Mouse (Mus musculus): ENCODE results near the gene Agpat3.

Agpat3 gene

DNA sequence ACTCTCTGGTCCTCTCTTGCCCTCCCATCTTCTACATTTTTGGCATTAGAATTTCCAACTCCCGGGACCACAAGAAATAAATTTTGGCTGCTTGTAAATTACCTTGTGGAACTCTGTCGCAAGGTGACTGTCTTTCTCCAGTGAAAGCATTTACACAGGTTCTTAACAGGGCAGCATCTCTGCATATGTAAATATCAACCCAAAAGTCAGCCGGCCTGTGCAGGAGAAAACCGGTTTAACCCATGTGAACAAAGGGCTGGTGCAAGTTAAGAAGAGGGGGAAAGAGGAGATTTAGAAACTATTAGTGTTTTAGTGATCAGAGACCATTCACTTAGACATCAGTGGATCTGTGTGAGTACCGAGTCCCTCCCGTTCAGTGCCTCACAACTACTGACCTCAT lies 92.6 kb downstream of the Agpat3 start:
- no peak for DNase-seq (ENCODE audit: extremely low spot score, low spot score)

DNA sequence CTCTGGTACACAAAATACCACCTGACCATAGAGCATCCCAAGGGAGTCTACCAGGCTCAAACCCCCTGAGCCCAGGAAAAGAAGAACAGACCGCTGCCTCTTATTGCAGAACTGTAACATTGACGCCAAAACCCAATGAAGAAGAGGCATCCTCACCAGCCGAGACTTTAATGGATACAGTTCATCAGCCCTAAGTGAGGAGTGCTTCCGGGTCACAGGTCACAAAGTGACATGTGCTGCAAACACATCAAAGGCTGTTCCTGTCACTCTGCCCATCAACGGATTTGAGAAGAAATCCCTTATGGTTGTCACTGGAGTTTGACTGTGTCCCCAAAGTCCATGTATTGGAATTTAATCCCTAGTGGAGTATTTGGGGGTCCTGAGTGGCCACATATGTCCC lies 93.1 kb downstream of the Agpat3 start:
- DNase-seq (ENCODE audit: extremely low spot score, low spot score), result no peak

DNA sequence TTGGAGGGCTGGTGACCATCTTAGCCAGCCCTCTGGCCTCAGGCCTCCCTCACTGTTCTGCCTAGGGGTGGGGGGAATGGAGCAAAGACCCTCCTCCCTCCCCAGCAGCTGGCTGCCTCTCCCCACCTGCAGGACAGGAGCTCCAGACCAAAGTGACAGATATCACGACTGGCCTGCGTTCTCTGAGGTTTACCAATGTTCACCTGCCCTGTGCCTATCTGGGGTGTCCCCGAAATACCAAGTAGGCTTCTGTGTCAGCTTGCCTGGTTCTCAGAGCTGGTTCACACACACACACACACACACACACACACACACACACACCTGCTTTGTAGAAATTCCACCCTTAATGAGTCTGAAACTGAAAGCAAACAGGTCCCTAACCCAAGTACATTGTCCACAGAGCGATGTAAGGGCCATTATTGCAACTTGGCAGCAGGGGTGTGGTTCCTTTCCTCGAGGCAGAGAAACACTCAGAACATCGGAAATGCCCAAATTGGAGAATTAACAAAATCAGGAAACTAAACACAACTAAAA lies 94.1 kb downstream of the Agpat3 start:
- no peak for DNase-seq (ENCODE audit: extremely low spot score, low spot score)

DNA sequence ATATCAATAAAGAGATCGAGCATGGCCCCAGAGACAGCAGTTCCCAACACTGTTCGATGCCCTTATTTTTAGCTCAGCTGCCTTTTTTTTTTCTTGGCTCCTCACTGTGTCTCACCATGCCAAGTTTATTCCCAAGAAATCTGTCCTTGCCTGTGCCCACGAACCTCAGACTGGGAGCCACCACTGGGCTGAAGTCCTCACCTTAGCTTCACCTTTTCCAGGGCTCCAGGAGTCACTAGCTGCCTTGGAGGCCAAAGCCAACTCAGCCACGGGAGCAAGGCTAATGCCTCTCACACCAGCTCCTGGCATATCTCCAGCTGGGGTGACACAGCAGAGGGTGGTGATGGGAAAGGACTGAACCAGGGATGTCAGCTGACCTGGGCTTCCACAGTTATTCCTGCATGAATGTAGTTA lies 96.6 kb downstream of the Agpat3 start:
- DNase-seq (ENCODE audit: extremely low spot score, low spot score), result no peak

DNA sequence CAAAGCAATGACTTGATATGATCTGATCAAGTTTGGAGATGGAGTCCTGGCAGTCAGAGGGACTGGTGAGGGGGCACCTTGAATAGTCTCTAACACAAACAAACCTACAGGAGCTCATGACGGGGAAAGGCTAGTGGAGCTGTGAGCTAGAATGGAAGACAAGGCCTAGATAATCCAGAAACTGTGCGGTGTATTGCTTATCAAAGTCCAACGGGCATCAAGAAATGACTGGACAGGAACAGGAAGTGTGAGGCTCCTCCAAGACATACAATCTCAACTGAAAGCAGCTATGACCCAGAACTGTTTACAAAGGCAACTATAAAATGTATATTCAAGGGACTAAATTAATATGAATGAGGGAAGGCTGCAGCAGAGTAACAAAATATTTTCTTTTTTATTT lies 105.1 kb downstream of the Agpat3 start:
- DNase-seq (ENCODE audit: extremely low spot score, low spot score), result no peak

DNA sequence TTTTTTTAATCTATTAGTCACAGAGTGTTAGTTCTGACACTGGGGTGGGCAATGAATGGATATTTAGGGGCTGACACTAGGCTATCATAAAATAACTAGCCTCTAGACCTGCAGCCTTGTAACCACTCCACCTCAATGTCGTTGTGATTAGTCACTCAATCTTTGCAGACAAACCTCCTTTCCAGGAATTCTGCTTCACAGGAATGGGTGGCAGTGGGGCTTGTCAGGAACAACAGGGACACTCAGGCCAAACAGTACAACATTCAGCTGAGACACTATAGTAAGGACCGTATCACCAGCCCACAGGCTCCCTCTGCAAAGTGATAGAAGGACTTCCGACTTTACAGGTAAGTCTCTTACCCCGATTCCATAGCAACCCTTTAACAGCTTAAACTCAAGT lies 105.6 kb downstream of the Agpat3 start:
- DNase-seq (ENCODE audit: extremely low spot score, low spot score), result no peak

DNA sequence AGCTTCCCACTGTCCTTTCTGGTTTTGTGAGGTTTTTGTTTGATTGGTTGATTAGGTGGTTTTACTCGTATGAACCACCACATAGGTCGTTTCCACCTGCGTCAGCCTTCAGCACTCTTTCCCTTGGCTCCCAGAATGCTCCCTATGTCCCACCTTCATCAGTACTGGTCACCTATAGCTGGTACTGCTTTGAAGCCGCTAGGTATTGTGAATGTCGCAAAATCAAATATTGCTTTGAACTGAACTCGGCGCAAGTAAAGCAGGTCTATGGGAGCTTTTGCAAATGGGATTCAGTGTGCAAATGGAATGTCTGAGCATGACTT lies 107.1 kb downstream of the Agpat3 start:
- no peak for DNase-seq (ENCODE audit: extremely low spot score, low spot score)

DNA sequence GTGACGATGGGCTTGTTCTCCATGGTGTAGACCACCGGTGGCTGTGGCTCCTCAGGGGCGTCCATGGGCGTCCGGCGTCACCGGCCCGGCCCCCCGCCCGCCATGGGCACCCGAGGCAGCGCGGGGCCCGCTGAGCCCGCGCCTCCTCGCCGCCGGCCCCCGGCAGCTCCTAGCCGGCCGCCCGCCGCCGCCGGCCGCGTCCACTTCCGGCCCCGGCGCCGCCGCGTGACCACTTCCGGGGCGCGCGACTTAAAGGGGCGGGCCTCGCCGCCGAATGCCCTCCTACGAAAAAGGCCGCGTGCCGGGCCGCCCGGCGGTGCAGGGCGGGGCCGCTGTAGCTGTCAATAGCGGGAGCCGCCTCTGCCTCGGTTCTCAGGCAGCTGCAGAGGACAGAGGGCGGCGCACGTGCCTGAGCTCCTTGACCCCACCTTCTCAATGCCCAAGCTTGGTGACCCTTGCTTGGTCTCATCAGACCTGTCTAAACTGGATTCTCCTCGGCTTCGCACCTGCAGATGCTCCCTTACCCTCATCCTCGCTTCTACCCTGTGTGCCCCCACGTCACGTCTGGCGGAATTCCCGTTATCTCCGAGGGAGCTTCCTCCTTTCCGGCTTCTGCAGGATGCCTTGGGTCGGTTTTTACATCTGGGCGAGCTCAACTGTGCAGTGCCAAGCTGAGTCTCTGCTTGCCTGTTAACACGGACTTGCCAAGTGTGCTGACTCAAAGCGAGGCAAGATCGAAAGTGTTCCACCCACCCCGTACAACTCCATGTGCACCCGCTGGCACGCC lies 107.7 kb downstream of the Agpat3 start, which contains the start of gene Trappc10:
TSS of gene Trappc10 (minus strand) at position 204 of the 787 bp plus-strand sequence.
- DNase-seq (ENCODE audit: extremely low spot score, low spot score), result peak; percentile 86

DNA sequence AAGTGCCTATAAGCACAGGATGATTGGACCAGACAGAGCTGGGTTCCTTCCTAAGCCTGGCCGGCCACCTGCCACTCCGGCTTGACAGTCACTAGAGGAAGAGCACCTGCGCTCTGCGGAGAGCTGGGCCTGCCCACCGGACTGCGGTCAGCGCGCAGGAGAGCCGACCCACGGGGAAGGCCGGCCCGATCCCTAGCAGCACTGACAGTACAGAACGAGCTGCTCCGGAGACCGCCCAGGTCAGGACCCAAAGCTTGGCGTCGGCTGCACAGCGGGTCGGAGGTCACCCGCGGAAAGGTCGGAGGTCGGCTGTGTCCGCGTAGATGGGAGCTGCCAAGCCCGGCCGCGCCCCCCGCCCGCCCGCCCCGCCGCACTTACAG lies 108.2 kb downstream of the Agpat3 start:
- no peak for DNase-seq (ENCODE audit: extremely low spot score, low spot score)

DNA sequence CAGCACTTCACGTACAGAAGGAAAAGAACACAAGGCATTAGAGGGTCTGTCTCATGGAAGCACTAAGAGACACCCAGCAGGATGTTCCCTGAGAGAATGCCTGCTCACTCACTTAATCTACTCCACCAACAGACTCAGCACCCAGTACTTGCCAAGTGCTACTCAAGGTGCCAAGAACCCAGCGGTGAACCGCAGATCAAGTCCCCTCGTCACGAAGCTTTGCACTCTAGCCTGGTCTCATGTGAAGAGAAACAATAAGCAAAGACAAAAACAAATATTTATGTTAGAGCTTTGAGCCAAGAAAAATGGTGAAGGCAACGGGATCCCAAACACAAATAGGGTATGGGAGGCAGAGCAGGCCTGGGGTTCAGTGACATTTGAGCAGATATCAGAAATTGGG lies 113.4 kb downstream of the Agpat3 start:
- no peak for DNase-seq (ENCODE audit: extremely low spot score, low spot score)

DNA sequence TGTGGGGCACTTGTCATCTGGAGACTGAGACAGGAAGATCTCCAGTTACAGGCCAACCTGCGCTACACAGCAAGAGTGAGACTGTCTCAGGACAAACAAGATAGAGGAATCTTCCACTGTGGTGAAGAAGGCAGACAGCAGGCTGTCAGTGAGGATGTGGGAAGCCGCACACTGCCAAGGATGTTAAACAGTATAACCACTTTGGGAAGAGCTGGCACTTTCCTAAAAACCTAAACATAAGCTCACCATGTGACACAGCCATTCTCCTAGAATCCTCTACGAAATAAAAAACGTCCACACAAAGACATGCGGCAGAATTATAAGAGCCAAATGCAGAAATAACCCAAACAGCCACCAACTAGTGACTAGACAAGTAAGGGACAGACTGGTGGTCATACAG lies 114.0 kb downstream of the Agpat3 start:
- no peak for DNase-seq (ENCODE audit: extremely low spot score, low spot score)

DNA sequence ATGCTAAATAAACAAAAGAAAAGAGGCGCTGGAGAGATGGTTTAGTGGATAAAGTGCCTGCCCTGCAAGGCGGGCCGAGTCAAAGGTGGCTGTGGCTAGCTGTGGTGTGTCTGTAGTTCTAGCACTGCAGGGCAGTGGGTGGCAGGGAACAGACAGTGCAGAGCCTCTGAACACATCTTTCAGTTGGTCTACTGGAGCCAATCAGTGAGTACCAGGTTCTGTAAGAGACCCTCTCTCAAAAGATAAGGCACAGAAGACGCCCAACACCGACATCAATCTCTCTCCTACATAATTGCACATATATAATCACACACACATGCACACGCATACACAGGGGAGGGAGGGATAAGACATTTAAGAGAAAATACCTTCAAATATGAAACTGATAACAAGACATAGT lies 114.5 kb downstream of the Agpat3 start:
- no peak for DNase-seq (ENCODE audit: extremely low spot score, low spot score)

DNA sequence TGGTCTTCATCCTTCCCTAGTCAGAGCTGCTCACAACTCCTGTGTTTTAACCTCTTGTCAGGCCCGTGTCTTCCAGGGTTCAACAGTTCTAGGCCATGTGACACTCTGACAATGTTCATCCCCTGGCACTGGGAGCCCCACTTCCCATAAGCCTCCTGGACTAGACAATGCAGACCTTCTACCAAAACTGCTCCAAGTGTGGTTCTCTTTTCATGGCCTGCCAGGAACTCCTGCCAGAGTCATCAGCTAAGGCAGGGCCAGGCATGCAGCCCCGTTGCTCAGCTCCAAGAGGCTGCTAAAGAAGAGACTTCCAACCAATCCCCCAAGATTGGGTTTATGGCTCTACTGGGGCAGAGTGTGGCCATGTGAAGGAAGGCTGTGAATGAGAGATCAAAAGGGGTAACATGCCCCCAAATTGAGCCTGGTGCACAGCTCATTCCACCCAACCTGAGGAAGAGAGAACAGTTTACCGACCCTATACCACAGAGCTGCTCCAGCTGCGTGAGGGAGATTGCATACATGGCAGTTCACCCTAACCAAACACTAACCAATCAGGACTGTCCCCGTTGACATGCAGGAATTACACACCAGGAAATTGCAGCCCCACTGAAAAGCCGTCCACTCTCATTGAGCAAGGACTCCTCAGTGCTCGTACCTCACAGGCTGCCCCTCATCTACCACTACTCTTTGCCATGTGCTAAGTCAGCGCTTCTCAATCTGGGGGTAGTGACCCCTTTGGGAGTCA lies 115.2 kb downstream of the Agpat3 start:
- no peak for DNase-seq (ENCODE audit: extremely low spot score, low spot score)

DNA sequence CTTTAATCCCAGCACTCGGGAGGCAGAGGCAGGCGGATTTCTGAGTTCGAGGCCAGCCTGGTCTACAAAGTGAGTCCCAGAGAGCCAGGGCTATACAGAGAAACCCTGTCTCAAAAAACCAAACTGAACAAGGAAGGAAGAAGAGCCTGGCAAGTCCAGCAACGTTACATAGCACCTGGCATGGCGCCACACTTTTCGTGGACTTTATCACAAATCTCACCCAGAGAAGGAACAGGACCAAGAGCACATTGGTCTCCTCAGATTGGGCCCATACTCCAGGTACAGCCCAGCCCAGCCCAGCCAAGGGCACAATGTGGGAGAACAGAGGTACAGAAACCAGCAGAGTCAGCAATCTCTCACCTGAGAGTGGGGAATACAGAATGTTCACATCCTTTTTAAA lies 118.5 kb downstream of the Agpat3 start:
- DNase-seq (ENCODE audit: extremely low spot score, low spot score), result no peak

DNA sequence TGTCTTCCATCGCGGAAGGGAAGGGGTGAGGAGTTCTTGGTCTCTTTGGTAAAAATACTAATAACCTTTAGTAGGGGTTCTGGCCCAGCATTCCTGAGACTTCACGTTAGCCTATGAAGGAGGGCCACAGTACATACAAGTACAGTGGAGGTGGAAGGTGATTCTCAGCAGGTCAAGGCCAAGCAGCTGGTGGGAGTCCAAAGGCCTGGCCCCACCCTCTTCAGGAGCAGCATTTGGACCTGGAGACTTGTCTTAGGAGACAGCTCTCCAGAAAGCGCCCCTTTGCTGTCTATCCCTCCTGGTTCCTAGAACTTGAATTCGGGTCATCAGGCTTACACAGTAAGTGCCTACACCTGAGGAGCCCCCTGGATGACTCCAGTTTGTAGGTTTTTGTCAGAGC lies 119.1 kb downstream of the Agpat3 start:
- no peak for DNase-seq (ENCODE audit: extremely low spot score, low spot score)

DNA sequence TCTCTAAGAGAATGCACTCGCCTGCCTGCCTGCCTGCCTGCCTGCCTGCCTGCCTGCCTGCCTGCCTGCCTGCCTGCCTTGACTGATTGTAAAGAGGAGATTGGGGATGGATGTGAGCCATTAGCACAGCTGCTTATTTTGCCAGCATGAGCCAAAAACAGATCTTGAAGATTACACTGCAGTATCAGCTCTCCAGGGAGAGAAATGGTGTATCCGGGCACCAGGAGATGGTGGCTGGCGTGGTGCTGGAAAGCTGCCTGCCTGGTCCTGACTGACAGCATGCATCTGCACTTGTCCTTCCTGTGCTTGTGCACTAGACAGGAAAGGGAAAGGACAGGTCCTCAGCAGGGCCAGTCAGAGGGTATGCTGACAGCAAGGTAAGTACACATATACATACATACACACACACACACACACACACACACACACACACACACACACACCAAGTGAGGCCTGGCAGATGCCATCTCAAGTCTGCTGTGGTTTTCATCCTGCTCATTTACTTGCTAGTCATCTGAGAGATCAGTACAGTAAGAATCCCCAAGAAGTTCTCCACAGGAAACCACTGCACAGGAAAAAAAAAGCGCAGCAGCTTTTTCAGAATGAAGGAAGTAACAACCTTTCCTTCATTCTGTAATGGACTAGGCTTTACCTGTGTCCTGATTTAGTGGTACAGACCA lies 119.8 kb downstream of the Agpat3 start:
- no peak for DNase-seq (ENCODE audit: extremely low spot score, low spot score)

DNA sequence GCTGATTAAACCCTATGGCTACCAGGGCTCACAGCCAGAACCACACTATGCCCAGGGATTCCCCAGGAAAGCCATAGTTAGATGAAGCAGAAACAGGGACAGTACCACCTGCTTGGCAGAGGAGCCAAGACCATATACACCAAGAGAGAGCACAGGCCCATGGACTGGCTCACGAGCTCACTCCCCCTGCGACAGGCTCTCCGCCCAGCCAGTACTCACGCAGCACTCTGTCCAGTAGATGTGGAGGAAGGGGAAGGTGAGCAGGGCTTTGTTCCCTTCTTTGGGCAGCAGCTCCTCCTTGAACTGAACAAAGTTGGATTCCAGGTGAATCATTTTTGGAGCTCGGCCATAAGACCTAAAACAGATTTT lies 123.7 kb downstream of the Agpat3 start:
- DNase-seq (ENCODE audit: extremely low spot score, low spot score), result no peak

DNA sequence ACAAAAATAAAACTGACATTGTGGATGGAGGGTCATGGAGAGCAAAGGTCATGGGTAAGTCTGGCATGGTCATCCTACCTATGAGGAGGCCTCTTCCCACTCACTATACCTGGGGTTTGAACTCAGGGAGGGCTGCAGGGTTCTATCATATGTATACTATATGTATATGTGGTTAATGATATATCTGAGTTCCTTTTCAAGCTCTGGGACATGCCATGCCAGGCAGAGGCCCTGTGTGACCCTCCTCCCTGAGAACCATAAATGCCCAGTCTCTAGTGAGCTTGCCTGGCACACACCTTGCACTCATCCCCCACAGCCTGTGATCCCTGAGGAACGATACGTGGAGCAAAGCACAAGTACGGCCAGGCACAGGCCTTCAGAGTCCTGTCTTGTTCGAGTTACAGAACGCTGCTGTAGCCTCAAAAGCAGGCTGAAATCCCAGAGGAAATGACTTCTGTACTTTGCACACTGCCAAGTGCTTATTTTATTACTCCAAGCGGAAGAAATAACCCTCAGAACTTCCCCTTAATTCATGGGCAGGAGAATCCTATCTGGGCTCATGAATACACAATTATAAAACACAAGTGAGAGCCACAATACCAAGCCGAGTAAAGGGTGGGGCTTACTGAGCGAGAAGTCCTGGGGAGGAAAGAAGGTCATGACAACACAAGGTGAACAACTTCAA lies 124.3 kb downstream of the Agpat3 start:
- DNase-seq (ENCODE audit: extremely low spot score, low spot score), result no peak

DNA sequence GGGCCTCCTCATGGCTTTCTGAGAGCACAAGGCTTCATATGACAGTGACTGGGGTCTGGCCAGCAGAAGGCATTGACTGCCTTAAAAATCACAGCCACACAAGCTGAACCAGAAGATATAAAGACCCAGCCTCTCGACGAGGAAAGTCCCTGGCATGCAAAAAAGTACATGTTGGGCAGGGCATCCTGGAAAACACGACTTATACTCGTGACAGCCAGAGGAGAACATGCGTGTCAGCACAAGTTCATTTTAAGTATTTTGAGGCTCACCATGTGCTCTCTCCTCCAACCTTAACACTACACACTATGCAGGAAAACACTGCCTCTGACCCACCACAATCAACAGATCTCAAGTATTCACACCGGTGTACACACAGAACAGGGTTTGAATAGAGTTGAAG lies 128.2 kb downstream of the Agpat3 start:
- no peak for DNase-seq (ENCODE audit: extremely low spot score, low spot score)

DNA sequence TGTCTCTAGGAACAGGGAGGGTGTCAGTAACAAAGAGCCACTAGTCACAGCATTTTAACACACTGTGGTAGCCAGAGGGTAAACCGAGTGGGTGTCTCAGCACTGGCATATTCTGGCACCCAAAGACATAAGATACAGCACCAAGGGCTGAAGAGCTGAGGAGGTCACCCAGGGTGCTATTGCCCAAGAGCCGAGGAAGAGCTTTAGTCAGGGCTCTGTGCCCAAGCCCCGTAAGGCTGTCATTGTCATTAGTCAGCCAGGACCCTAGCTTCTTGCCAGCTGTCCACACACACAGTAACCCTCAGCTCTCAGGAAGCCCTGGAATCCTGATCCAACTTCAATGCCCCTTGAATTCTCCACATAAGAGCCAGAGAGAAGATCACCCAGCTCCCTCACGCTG lies 129.4 kb downstream of the Agpat3 start:
- no peak for DNase-seq (ENCODE audit: extremely low spot score, low spot score)

DNA sequence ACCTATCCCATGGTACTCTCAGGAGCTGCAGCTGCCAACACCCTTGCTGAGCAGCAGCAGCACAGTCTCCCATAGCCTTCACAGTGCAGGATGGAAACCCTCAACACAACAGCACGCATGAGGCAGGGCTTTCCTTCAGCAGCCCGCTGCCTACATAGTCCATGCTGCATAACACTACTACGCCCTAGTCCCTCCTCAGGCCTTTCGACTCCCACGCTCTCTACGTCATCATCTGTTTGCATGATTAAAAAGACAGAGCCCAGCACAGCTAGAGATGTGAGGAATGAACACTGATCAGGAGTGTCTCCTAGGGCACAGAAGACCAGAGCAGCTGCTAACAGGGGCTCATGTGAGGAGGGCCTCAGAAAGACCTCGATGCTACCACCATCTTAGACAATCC lies 131.0 kb downstream of the Agpat3 start:
- DNase-seq (ENCODE audit: extremely low spot score, low spot score), result no peak

DNA sequence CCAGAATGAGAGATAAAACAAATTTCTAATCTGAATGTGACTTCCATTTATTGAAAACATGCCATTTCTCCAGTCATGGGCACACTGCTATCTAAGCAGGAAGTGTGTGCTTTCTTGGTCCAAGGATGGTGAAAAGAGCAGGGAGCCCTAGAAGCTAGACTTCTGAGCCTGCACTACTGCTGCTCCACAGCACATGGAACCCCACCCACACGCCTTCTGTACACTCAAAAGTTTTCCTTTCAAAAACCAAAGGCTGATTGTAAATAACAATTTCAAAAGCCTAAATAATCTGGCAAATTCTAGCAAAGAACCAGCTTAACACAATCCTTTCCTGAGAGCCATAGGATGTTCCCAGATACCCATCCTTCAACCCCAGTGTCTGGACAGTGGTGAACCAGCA lies 132.8 kb downstream of the Agpat3 start:
- DNase-seq (ENCODE audit: extremely low spot score, low spot score), result no peak

Data from neural tube, embryonic 10.5 days (tissue).